In the genomic region with DNA sequence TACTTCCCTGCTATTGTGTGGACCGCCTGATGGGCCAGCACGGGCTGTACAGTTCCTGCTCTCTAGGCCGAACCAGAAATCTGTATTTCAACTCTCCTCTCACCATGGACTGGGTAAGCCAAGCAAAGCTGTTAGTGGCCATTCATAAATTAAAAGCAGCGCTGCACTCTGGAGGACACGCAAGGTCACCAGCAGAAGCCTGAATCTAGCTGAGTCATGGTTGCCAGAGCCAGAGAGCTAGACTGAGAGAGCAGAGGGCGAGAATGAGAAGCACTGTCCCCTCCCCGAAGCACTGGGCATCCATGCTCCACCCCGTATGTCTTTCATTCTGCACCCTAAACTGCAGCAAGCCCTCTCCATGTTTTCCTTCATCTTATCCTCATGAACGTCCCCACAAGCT, we compare ENCODE assay signal across 17 mouse cellular contexts. TPM values are rescaled to one million over a fixed set of nuclear protein-coding genes. Genes with fewer than 3 reads are reported as not detected.
A peak's percentile ranks its signal among the peaks of the same experiment; 100 is the strongest.
DNase-seq lines count a peak whose midpoint lies in the region; ATAC-seq and TF ChIP-seq lines count a peak whose summit lies in the region.
"Had no signal": no experiment of that assay in that cellular context is flagged by ENCODE, and none has a peak within 500 bp of the region (broad histone marks: within the 10 kb centered on the region; RNA-seq: fewer than 3 reads in every experiment).

No protein-coding gene starts in this region.

- TF ChIP-seq CTCF in kidney, postnatal 0 days (IDR thresholded peaks at IDR 0.05; ENCODE audit: low read depth): no peak
- TF ChIP-seq CTCF in layer of hippocampus, adult 2 months (conservative IDR thresholded peaks at IDR 0.05): no peak

- H3K4me1 ChIP-seq in heart, embryonic 11.5 days (ENCODE audit: control insufficient read depth, insufficient read depth, low read length): peaks cover 4% of the 10 kb centered on the region; the same call in 1 of the 2 replicates
- peaks cover 0 to 7% of the 10 kb centered on the region in 2 experiments; a peak in 2 of 4 replicates for H3K4me1 ChIP-seq in ES-E14 (ENCODE audit: control insufficient read depth in 2 of 2, insufficient read depth in 2 of 2, low read length in 2 of 2, poor library complexity in 1 of 2)
- H3K4me1 ChIP-seq in kidney, postnatal 0 days (replicated peaks; ENCODE audit: insufficient read depth, low read length): no peaks in the 10 kb centered on the region
- H3K4me1 ChIP-seq: embryonic facial prominence, embryonic 12.5 days had no signal

- no peaks in the 10 kb centered on the region for H3K27me3 ChIP-seq in heart, embryonic 11.5 days (ENCODE audit: control insufficient read depth, insufficient read depth, low read length)
- H3K27me3 ChIP-seq in kidney, postnatal 0 days (ENCODE audit: insufficient read depth, low read length): no peaks in the 10 kb centered on the region
- H3K27me3 ChIP-seq: heart, embryonic 15.5 days had no signal

- no peak overlapping the region for H3K9ac ChIP-seq in heart, embryonic 11.5 days (ENCODE audit: low read depth, low read length)
- no peak overlapping the region for H3K9ac ChIP-seq in ES-E14 (ENCODE audit: insufficient read depth, low read depth, low read length, poor library complexity, severe bottlenecking)
- H3K9ac ChIP-seq in kidney, postnatal 0 days (ENCODE audit: low read depth, low read length): no peak overlapping the region
- H3K9ac ChIP-seq: embryonic facial prominence, embryonic 12.5 days; heart, embryonic 15.5 days; liver, embryonic 14.5 days had no signal

- no peak overlapping the region for H3K4me2 ChIP-seq in heart, embryonic 11.5 days
- no peak overlapping the region for H3K4me2 ChIP-seq in kidney, postnatal 0 days (ENCODE audit: low read length)
- H3K4me2 ChIP-seq: embryonic facial prominence, embryonic 12.5 days; heart, embryonic 15.5 days had no signal

- 43% methylated on average over 9 of the region's 9 CpGs for WGBS in heart, embryonic 11.5 days (ENCODE audit: insufficient replicate concordance)
- 51% methylated on average over 9 of the region's 9 CpGs for WGBS in kidney, postnatal 0 days

- H3K4me3 ChIP-seq in heart, embryonic 11.5 days (ENCODE audit: low read depth, low read length): no peak overlapping the region
- peak overlapping the region in 1 of 2 experiments; percentile 12; a peak in 1 of 4 replicates for H3K4me3 ChIP-seq in ES-E14 (ENCODE audit: insufficient read depth in 1 of 2, low read depth in 1 of 2, low read length in 2 of 2, poor library complexity in 1 of 2, severe bottlenecking in 1 of 2)
- no peak overlapping the region for H3K4me3 ChIP-seq in kidney, postnatal 0 days (replicated peaks; ENCODE audit: low read depth, low read length)
- H3K4me3 ChIP-seq in layer of hippocampus, adult 2 months: no peak overlapping the region
- H3K4me3 ChIP-seq: embryonic facial prominence, embryonic 12.5 days; forebrain, embryonic 10.5 days; heart, embryonic 15.5 days had no signal

- no peaks in the 10 kb centered on the region for H3K9me3 ChIP-seq in heart, embryonic 11.5 days (replicated peaks; ENCODE audit: control insufficient read depth, low read length)
- no peaks in the 10 kb centered on the region for H3K9me3 ChIP-seq in ES-E14 (ENCODE audit: control insufficient read depth, insufficient read depth, low read depth, low read length)
- no peaks in the 10 kb centered on the region for H3K9me3 ChIP-seq in kidney, postnatal 0 days (replicated peaks; ENCODE audit: low read length)
- H3K9me3 ChIP-seq: embryonic facial prominence, embryonic 12.5 days; forebrain, embryonic 10.5 days; heart, embryonic 15.5 days had no signal

- H3K36me3 ChIP-seq in heart, embryonic 11.5 days (ENCODE audit: control insufficient read depth, insufficient read depth, low read length): no peaks in the 10 kb centered on the region
- H3K36me3 ChIP-seq in ES-E14 (ENCODE audit: control insufficient read depth, insufficient read depth, low read length, poor library complexity, severe bottlenecking): no peaks in the 10 kb centered on the region
- no peaks in the 10 kb centered on the region for H3K36me3 ChIP-seq in kidney, postnatal 0 days (ENCODE audit: insufficient read depth, low read length)
- H3K36me3 ChIP-seq: embryonic facial prominence, embryonic 12.5 days; heart, embryonic 15.5 days had no signal

- ATAC-seq in heart, embryonic 11.5 days (replicated peaks; ENCODE audit: insufficient number of reproducible peaks, low FRiP score, low TSS enrichment): no peak
- 0 out of 2 replicates have a peak, but pooled peaks have one; percentile 46 for ATAC-seq in kidney, postnatal 0 days (replicated peaks; ENCODE audit: low FRiP score, low read depth)
- no peak for ATAC-seq in frontal cortex, adult (ENCODE audit: low TSS enrichment)
- ATAC-seq: CD4-positive, CD25-positive, alpha-beta regulatory T cell, adult 4 months; hindbrain, postnatal 0 days had no signal

- in situ Hi-C loops in ES-E14 (cut with MboI; ENCODE audit: low sequenced_read_pairs in 2 of 2, unreplicated experiment in 2 of 2): no loop called here

- DNase-seq in heart, adult 9 months (ENCODE audit: low spot score in 2 of 2): peak; percentile 17 to 38
- DNase-seq in ES-E14 (ENCODE audit: low read depth, low spot score): no peak
- DNase-seq in adrenal gland, postnatal 10 days: peak; percentile 35
- peak; percentile 25 for DNase-seq in kidney, postnatal 0 days (ENCODE audit: low spot score)
- no peak for DNase-seq in layer of hippocampus, adult 2 months (ENCODE audit: low spot score in 2 of 2)
- no peak for DNase-seq in yolk sac, embryonic 10.5 days (ENCODE audit: low spot score)
- DNase-seq: cerebellum, adult 9-10 months had no signal

- H3K27ac ChIP-seq in heart, embryonic 11.5 days (ENCODE audit: low read depth, low read length): no peak overlapping the region
- H3K27ac ChIP-seq in ES-E14 (ENCODE audit: insufficient read depth, low read depth, low read length, poor library complexity, severe bottlenecking): no peak overlapping the region
- no peak overlapping the region for H3K27ac ChIP-seq in kidney, postnatal 0 days
- H3K27ac ChIP-seq in layer of hippocampus, adult 2 months: no peak overlapping the region
- H3K27ac ChIP-seq: embryonic facial prominence, embryonic 12.5 days; forebrain, embryonic 10.5 days; heart, embryonic 15.5 days; hindbrain, postnatal 0 days; liver, embryonic 14.5 days; macrophage had no signal

TF ChIP-seq in ES-E14, 5 proteins besides CTCF, POLR2A, EP300 and RAD21:
- TF ChIP-seq MAFK (IDR thresholded peaks at IDR 0.05; ENCODE audit: insufficient read depth, low read depth, low read length) (peak; percentile 78), ZC3H11A (IDR thresholded peaks at IDR 0.05; ENCODE audit: borderline replicate concordance, low read depth, low read length) (no peak)

RNA-seq across cellular contexts. Expression of gene Tenm3, which starts 16.3 kb away (rescaled TPM):
- 14.3 and 18.2 TPM in 2 replicates for polyA plus RNA-seq in heart, embryonic 11.5 days (2014; fragmentation: Nextera tagmentation; extraction: Ambion mirVana)
- total RNA-seq in ES-E14 (2012; rRNA removed): 33.5 and 53.0 TPM in 2 replicates
- total RNA-seq in adrenal gland, postnatal 10 days (2021): 10 to 100 TPM; 18.3 to 20.4 TPM
- 13.9 and 15.3 TPM in 2 replicates for polyA plus RNA-seq in kidney, postnatal 0 days (2015; fragmentation: Nextera tagmentation; extraction: Ambion mirVana)
- 10 to 100 TPM; 78.0 to 80.1 TPM for total RNA-seq in layer of hippocampus, adult 2 months (2021)
- total RNA-seq: monocyte, adult 5-6 weeks had no signal
- polyA plus RNA-seq: macrophage had no signal

Comparison
In these comparisons a context has a peak if more than half of its experiments do, and no peak if none do; other contexts are left out.
1. DNase-seq: peak in heart, adult 9 months (2 of 2), adrenal gland, postnatal 10 days (single experiment) and kidney, postnatal 0 days (single experiment); none in ES-E14 (single experiment), layer of hippocampus, adult 2 months (0 of 2) and yolk sac, embryonic 10.5 days (single experiment).